Mouse (Mus musculus) lung, embryonic 16.5 days (tissue): Measurements from ENCODE around the gene Mavs. TPM values are rescaled to one million over a fixed set of nuclear protein-coding genes. Genes with fewer than 3 reads are reported as not detected.

Source experiments
- ATAC-seq: fragments of 200-750 bp; cut with Nextera tagmentation; 2 replicates; pipeline ENCODE4 v1.8.0; 2017; ENCODE audit warnings: low read depth, mild to moderate bottlenecking, moderate library complexity
- H3K27ac ChIP-seq: fragments of 300-500 bp; sonication (generic); 2 replicates; pipeline ENCODE4 v1.5.1; 2014; ENCODE audit warnings: mild to moderate bottlenecking, control low read depth, low read length
- H3K27me3 ChIP-seq: fragments of 300-500 bp; sonication (generic); 2 replicates; pipeline ENCODE4 v1.6.1; 2014; ENCODE audit warnings: low read depth, low read length, mixed read lengths; ENCODE audit not compliant: control insufficient read depth, insufficient read depth
- H3K36me3 ChIP-seq: fragments of 300-500 bp; sonication (generic); 2 replicates; pipeline ENCODE4 v1.6.1; 2014; ENCODE audit warnings: low read length; ENCODE audit not compliant: control insufficient read depth, insufficient read depth
- H3K4me1 ChIP-seq: fragments of 300-500 bp; sonication (generic); replicated peaks from 2 replicates; pipeline ENCODE4 v1.6.1; 2014; ENCODE audit warnings: low read length, mixed read lengths; ENCODE audit not compliant: control insufficient read depth, insufficient read depth
- H3K4me2 ChIP-seq: fragments of 300-500 bp; sonication (generic); 2 replicates; pipeline ENCODE4 v1.6.1; 2014; ENCODE audit warnings: low read depth, low read length, control low read depth
- H3K4me3 ChIP-seq: fragments of 300-500 bp; sonication (generic); 2 replicates; pipeline ENCODE4 v1.5.1; 2014; ENCODE audit warnings: mild to moderate bottlenecking, low read length, control low read depth
- H3K9ac ChIP-seq: fragments of 300-500 bp; sonication (generic); 2 replicates; pipeline ENCODE4 v1.6.1; 2014; ENCODE audit warnings: low read length, control low read depth
- H3K9me3 ChIP-seq: fragments of 300-500 bp; sonication (generic); 2 replicates; pipeline ENCODE4 v1.6.1; 2016; ENCODE audit warnings: low read length; ENCODE audit not compliant: control insufficient read depth
- WGBS: fragments of 180-500 bp; shearing (Covaris S2); extraction: QIAGEN DNeasy Blood & Tissue Kit; methylation state at CpG from one replicate; pipeline ENCODE4 v1.1.7; 2014; 5-methylcytosine and 5-hydroxymethylcytosine counted together
- polyA plus RNA-seq: library from polyadenylated mRNA; unstranded; fragments of >200 nt; fragmentation: Nextera tagmentation; extraction: Ambion mirVana; gene quantifications from 2 replicates; pipeline ENCODE4 v1.2.1, GENCODE M21; 2015

Gene Mavs
- polyA plus RNA-seq, 1 experiment from 2014 or later, result 20.6 TPM

DNA sequence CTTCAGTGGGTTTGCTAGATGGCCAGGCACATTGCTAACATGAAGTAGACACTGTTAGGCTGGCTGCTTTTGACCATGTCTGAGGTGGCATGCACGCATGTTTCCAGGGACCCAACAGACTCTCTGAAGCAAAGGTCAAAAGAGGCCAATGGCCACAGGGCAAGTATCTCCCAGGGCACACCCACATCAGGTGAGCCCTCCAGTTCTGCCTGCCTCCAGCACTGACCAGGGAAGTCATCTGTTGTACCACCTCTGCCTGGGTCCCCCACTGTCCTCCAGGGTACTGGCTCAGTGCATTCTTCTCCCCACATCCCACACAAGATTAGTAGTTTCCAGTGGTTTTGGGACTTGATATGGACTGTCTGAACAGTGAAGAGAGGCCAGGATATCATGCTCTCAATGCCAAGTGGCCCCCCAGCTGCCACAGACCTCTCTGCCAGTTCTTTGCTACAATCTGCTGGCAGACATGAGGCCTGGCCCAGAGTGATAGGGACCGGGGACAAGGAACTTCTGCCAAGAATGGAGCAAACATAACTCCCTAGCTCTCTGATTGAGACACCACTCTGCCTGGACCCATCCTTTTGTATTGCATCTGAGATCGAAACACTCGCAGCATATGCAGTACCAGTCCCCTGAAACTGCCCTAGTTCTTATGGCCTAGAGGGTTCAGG, 24.6 kb upstream of the Mavs start:
- H3K4me3 ChIP-seq, result peak overlapping the region; percentile 71
- 60% methylated on average over 4 of the region's 4 CpGs for WGBS
- peaks cover 2% of the 10 kb centered on the region; the same call in 1 of the 2 replicates for H3K36me3 ChIP-seq
- peak overlapping the region; percentile 79 for H3K4me2 ChIP-seq
- H3K9me3 ChIP-seq, result no peaks in the 10 kb centered on the region
- no peaks in the 10 kb centered on the region for H3K27me3 ChIP-seq
- ATAC-seq, result peak; percentile 5
- peak overlapping the region; percentile 80 for H3K9ac ChIP-seq
- peaks cover 27% of the 10 kb centered on the region for H3K4me1 ChIP-seq
- H3K27ac ChIP-seq, result peak overlapping the region; percentile 95

DNA sequence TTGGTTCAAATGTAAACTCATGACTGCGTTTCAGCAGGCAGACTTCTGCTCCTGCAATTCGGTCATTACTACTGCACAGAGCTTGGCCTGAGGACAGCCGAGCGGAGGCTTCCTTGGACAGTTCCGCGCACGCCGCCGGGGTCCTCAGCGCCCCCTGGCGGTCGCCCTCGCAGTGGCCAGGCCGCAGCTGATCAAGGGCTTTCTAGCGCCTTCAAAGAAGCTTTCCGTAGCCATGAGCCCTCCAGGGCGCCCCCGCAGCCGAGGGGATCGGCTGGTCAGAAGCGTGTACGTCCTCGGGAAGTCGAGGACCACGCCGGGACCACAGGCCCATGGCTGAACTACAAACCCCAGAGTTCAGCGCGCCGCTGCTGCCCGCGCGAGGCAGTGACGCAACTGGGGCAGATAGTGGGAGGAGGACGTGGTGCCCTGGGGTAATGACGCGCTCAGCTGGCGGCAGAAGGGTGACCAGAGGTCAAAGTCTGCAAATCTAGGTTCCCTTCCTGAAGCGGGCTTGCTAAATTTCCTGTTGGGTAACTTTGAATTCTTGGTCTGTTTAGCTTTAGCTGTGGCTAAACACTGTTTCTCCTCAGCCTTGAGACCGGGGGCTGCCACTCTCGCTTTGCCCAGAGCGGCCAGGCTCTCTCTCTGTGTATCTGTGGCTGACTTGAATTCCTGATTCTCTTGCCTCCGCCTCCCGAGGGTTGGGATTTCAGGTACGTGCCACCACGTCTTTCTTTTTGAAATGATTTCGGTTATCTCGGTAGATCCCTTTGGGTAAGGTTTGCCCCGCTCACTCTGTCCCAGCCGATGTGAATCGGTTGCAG, 23.7 kb upstream of the Mavs start:
- Histone ChIP-seq H3K4me3 (peak overlapping the region; percentile 71), H3K27ac (peak overlapping the region; percentile 95), H3K27me3 (no peaks in the 10 kb centered on the region), H3K4me2 (peak overlapping the region; percentile 79), H3K4me1 (peaks cover 17% of the 10 kb centered on the region), H3K9me3 (no peaks in the 10 kb centered on the region), H3K9ac (peak overlapping the region; percentile 80), H3K36me3 (peaks cover 2% of the 10 kb centered on the region; the same call in 1 of the 2 replicates)
- ATAC-seq, result peak; percentile 98
- 1% methylated on average over 50 of the region's 50 CpGs for WGBS

DNA sequence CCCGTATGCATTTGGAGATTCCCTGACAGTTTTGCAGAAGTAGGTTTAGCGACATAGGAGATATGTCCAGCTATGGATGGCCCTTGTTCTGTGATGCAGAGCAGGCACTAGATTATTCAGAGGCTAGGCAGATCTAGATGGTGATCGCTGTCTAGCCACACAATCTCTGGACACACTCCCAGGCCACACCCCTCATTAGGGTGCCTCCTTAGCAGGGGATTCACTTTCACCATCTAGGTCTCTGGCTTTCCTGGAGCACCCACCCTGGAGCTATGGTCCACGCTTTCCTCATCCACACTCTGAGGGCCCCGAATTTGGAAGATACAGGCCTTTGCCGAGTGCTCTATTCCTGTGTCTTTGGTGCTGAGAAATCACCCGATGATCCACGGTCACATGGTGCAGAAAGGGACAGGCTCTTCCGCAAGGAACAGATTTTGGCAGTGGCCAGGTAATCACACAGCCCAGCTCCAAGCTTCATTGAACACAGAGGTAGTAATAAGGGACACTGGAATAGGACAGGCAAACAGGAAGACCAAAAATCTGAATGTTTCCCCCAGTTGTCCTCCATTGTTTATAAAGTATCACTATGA, 22.7 kb upstream of the Mavs start:
- H3K9me3 ChIP-seq, result no peaks in the 10 kb centered on the region
- no peaks in the 10 kb centered on the region for H3K27me3 ChIP-seq
- no peak for ATAC-seq
- peak overlapping the region; percentile 79 for H3K4me2 ChIP-seq
- H3K9ac ChIP-seq, result peak overlapping the region; percentile 80
- H3K4me1 ChIP-seq, result peaks cover 15% of the 10 kb centered on the region
- peaks cover 2% of the 10 kb centered on the region; the same call in 1 of the 2 replicates for H3K36me3 ChIP-seq
- H3K27ac ChIP-seq, result peak overlapping the region; percentile 95
- peak overlapping the region; percentile 71 for H3K4me3 ChIP-seq
- WGBS, result 59% methylated on average over 9 of the region's 9 CpGs

DNA sequence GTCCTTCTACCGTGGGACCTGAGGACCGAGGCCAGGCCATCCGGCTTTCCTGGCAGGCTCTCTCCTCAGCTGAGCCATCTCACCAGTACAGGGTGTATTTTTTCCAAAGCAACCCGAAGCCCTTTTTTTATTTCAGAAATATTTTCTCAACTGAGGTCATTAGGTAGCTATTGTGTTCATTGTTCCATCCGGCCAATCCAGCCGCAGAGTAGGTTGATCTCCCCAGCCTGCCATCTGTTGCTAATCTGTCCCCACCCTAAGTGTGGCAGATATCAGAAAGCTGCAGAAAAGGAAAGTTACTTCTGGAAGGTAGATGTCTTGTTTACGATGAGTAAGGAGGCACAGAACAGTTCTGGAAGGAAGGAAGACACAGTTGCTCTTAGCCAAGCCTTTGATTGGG, 20.1 kb upstream of the Mavs start:
- 87% methylated on average over 7 of the region's 7 CpGs for WGBS
- no peak for ATAC-seq
- Histone ChIP-seq H3K27ac (no peak overlapping the region), H3K4me2 (no peak overlapping the region), H3K4me3 (no peak overlapping the region), H3K9ac (no peak overlapping the region), H3K27me3 (no peaks in the 10 kb centered on the region), H3K4me1 (peaks cover 15% of the 10 kb centered on the region), H3K36me3 (peaks cover 2% of the 10 kb centered on the region; the same call in 1 of the 2 replicates), H3K9me3 (no peaks in the 10 kb centered on the region)

DNA sequence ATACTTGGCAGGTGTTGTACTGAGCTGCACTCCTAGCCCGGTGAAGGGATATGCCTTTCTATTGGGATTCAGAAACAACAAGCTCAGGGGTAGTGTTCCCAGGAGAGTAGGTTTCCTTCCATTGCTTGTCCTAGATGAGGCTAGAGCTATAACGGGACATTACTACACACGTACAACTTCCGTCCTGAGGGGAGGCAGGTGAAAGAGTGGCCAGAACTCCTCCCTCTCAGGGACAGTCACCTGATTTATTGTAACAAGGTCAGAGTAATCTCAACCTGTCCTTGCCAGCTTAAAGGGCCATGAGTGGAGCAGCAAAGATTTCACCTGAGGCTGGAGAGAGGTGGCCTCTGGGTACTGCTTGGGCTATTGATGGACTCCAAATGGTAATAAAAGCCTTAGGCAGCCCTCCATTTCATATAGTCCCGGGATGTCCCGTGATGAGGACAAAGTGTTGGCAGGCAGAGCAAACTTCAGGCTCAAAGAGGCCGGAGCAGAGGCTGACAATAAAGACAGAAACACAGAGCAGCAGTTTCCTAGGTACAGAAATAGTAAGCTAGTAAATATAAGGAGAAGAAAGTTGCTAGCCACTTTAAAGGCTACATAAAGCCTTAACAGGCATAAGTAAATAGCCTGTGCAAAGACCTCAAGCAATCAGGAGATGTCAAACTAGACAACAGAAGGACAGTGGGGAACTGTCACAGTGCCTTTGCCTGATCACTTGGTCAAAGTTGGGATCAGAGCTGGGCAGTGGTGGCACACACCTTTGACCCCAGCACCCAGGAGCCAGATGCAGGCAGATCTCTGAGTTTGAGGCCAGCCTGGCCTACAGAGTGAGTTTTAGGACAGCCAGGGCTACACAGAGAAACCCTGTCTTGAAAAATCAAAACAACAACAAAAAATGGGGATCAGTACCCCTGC, 17.7 kb upstream of the Mavs start:
- no peak for ATAC-seq
- peaks cover 5% of the 10 kb centered on the region for H3K4me1 ChIP-seq
- peaks cover 2% of the 10 kb centered on the region; the same call in 1 of the 2 replicates for H3K36me3 ChIP-seq
- no peaks in the 10 kb centered on the region for H3K27me3 ChIP-seq
- no peak overlapping the region for H3K4me2 ChIP-seq
- WGBS, result 81% methylated on average over 7 of the region's 7 CpGs
- no peak overlapping the region for H3K9ac ChIP-seq
- no peak overlapping the region for H3K4me3 ChIP-seq
- no peaks in the 10 kb centered on the region for H3K9me3 ChIP-seq
- H3K27ac ChIP-seq, result no peak overlapping the region

DNA sequence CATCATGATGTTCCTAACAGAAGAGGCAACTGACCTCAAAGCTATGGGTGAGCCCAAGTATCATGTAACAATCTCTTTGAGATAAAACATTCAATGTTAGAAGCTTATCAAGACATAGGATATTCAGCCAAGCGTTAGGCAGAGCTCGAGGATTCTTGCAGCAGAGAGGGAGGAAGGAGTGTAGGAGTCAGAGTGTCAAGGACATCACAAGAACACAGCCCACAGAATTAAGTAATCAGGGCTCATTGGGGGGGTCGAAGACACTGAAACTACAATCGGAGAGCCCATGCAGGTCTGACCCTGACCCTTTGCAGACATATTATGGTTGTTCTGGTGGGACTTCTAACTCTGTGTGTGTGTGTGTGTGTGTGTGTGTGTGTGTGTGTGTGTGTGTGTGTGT, 13.8 kb upstream of the Mavs start:
- Histone ChIP-seq H3K27ac (no peak overlapping the region), H3K4me1 (no peaks in the 10 kb centered on the region), H3K27me3 (no peaks in the 10 kb centered on the region), H3K4me3 (no peak overlapping the region), H3K9ac (no peak overlapping the region), H3K9me3 (no peaks in the 10 kb centered on the region), H3K36me3 (no peaks in the 10 kb centered on the region), H3K4me2 (no peak overlapping the region)
- WGBS, result 56% methylated on average over 4 of the region's 4 CpGs
- no peak for ATAC-seq

DNA sequence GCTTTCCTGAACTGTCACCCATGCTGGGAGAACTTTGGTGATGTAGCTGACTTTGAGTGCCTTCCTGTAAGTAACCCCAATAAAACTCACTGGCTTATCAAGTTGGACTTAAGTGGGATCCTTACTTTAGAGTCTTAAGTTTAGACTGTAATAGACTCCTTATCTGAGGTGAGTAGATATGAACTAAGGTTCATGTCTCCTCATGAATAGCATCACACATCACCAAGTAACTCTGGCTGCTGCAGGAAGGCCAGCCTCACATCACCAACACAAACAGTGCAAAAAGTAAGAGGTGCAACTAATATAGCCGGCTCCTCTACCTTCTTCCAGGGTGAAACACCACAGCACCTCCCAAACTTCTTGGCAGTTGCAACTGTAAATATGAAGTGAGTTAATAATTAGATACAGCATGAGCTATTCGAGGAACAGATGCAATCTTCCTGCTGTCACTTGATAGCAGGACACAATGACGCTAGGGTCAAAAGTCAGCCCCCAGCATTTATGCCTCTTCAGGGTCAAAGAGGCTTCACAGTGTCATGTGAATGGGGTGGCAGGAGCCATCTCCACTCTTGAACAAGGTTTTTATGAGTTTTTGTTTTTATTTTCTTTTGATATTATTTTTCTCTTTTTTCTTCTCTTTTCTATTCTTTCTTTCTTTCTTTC, 11.9 kb upstream of the Mavs start:
- H3K4me1 ChIP-seq, result no peaks in the 10 kb centered on the region
- no peaks in the 10 kb centered on the region for H3K36me3 ChIP-seq
- WGBS, result 53% methylated on average over 3 of the region's 3 CpGs
- no peaks in the 10 kb centered on the region for H3K27me3 ChIP-seq
- no peak for ATAC-seq
- no peak overlapping the region for H3K4me2 ChIP-seq
- H3K4me3 ChIP-seq, result no peak overlapping the region
- no peak overlapping the region for H3K9ac ChIP-seq
- no peak overlapping the region for H3K27ac ChIP-seq
- H3K9me3 ChIP-seq, result no peaks in the 10 kb centered on the region

DNA sequence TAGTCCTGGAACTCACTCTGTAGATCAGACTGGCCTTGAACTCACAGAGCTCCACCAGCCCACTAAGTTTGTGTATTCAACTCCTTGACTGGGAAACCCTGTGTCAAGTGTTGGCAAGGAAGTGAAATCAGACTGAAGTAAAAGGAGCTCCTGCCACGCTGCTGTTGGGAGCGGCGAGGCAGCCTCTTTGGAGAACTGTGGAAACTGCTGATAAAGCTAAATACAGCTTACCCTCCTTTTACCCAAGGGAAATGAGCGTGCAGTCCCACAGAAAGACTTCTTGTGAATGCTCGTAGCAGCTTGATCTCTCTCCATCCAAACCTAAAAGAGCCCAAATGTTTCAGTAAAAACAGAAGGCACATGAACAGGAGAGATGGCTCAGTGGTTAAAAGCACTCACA, 11.3 kb upstream of the Mavs start:
- H3K9ac ChIP-seq, result no peak overlapping the region
- no peak for ATAC-seq
- no peaks in the 10 kb centered on the region for H3K9me3 ChIP-seq
- H3K27ac ChIP-seq, result no peak overlapping the region
- H3K4me2 ChIP-seq, result no peak overlapping the region
- H3K4me1 ChIP-seq, result no peaks in the 10 kb centered on the region
- H3K4me3 ChIP-seq, result no peak overlapping the region
- H3K27me3 ChIP-seq, result no peaks in the 10 kb centered on the region
- WGBS, result 31% methylated on average over 5 of the region's 5 CpGs
- no peaks in the 10 kb centered on the region for H3K36me3 ChIP-seq
